Mouse (Mus musculus): ENCODE measurements around the gene Anxa4. TPM values are rescaled to one million over a fixed set of nuclear protein-coding genes. Genes with fewer than 3 reads are reported as not detected.

Gene Anxa4
- polyA plus RNA-seq, 1 experiment from 2014 or later, result 167 TPM

- Histone ChIP-seq H3K27ac (ENCODE audit: low read depth) (no peak overlapping the region), H3K4me1 (replicated peaks; ENCODE audit: control insufficient read depth, insufficient read depth, low read length) (no peaks in the 10 kb centered on the region), H3K9me3 (ENCODE audit: control insufficient read depth, low read length) (no peaks in the 10 kb centered on the region), H3K27me3 (replicated peaks; ENCODE audit: control insufficient read depth, insufficient read depth, low read length) (no peaks in the 10 kb centered on the region), H3K36me3 (ENCODE audit: control insufficient read depth, insufficient read depth, low read length) (peaks cover 32% of the 10 kb centered on the region), H3K4me3 (ENCODE audit: low read depth, low read length) (no peak overlapping the region), H3K9ac (ENCODE audit: low read length) (no peak overlapping the region), H3K4me2 (ENCODE audit: low read length) (no peak overlapping the region)
- DNase-seq (ENCODE audit: low spot score), result no peak
- no peak for ATAC-seq (replicated peaks; ENCODE audit: low FRiP score, low TSS enrichment, low read depth)
- 96% methylated on average over 3 of the region's 3 CpGs for WGBS
Observed at GRCm38 (mm10) chr6:86689671-86690070, 103.7 kb downstream of the Anxa4 start.

- Histone ChIP-seq H3K27ac (ENCODE audit: low read depth) (no peak overlapping the region), H3K27me3 (replicated peaks; ENCODE audit: control insufficient read depth, insufficient read depth, low read length) (no peaks in the 10 kb centered on the region), H3K36me3 (ENCODE audit: control insufficient read depth, insufficient read depth, low read length) (peaks cover 30% of the 10 kb centered on the region), H3K9ac (ENCODE audit: low read length) (no peak overlapping the region), H3K4me3 (ENCODE audit: low read depth, low read length) (no peak overlapping the region), H3K4me2 (ENCODE audit: low read length) (no peak overlapping the region), H3K4me1 (replicated peaks; ENCODE audit: control insufficient read depth, insufficient read depth, low read length) (peaks cover 7% of the 10 kb centered on the region), H3K9me3 (ENCODE audit: control insufficient read depth, low read length) (no peaks in the 10 kb centered on the region)
- 89% methylated on average over 1 of the region's 1 CpGs for WGBS
- ATAC-seq (replicated peaks; ENCODE audit: low FRiP score, low TSS enrichment, low read depth), result no peak
- no peak for DNase-seq (ENCODE audit: low spot score)
Observed at GRCm38 (mm10) chr6:86686971-86687370, 106.4 kb downstream of the Anxa4 start.

Other genes starting within 250 kb of the Anxa4 start
- 0.26 and 0.69 TPM in 2 replicates for gene Asprv1, start 165.4 kb downstream of the Anxa4 start, polyA plus RNA-seq (2014; fragmentation: Nextera tagmentation; extraction: Ambion mirVana)
- gene Mxd1, start 124.4 kb downstream of the Anxa4 start, polyA plus RNA-seq (2014; fragmentation: Nextera tagmentation; extraction: Ambion mirVana), result 9.4 and 10.3 TPM in 2 replicates
- gene Snrnp27, start 109.1 kb downstream of the Anxa4 start, polyA plus RNA-seq (2014; fragmentation: Nextera tagmentation; extraction: Ambion mirVana), result 105 and 110 TPM in 2 replicates
- gene Gmcl1, start 60.2 kb downstream of the Anxa4 start, polyA plus RNA-seq (2014; fragmentation: Nextera tagmentation; extraction: Ambion mirVana), result 28.2 and 31.6 TPM in 2 replicates
- gene Aak1, start 55.9 kb upstream of the Anxa4 start, polyA plus RNA-seq (2014; fragmentation: Nextera tagmentation; extraction: Ambion mirVana), result 14.0 and 14.7 TPM in 2 replicates
- 94.3 and 97.4 TPM in 2 replicates for gene Nfu1, start 215.7 kb upstream of the Anxa4 start, polyA plus RNA-seq (2014; fragmentation: Nextera tagmentation; extraction: Ambion mirVana)
- 21.6 and 22.6 TPM in 2 replicates for gene Gfpt1, start 249.3 kb upstream of the Anxa4 start, polyA plus RNA-seq (2014; fragmentation: Nextera tagmentation; extraction: Ambion mirVana)

Measured in intestine, embryonic 14.5 days (tissue).